Mouse (Mus musculus) c-Kit-positive CD71-negative TER-119-negative erythroid progenitor cells, embryonic 14.5 days (primary cell): ENCODE measurements around the gene Ldhb.
"Not testable (repeated sequence)": the region's sequence is repeated elsewhere in the genome, so short reads cannot be mapped to it uniquely, and the experiment has no call there.

Source experiments
- DNase-seq: peaks from one replicate; pipeline ENCODE4 v3.0.0-alpha.2; 2013; ENCODE audit warnings: low read depth

Gene Ldhb

GRCm38 (mm10) chr6:142507785-142508162 lies at the start of gene Ldhb:
Gene Ldhb, minus strand, starts transcription at chr6:142507957.
- DNase-seq: peak; percentile 43

GRCm38 (mm10) chr6:142555988-142556387 lies 48.2 kb upstream of the Ldhb start:
- DNase-seq: no peak

GRCm38 (mm10) chr6:142551482-142551881 lies 43.7 kb upstream of the Ldhb start:
- DNase-seq: no peak

GRCm38 (mm10) chr6:142550871-142551270 lies 43.1 kb upstream of the Ldhb start:
- DNase-seq: no peak

- no peak for DNase-seq
Measured at GRCm38 (mm10) chr6:142548377-142548776, 40.6 kb upstream of the Ldhb start.

GRCm38 (mm10) chr6:142545132-142545531 lies 37.4 kb upstream of the Ldhb start:
- DNase-seq: no peak

GRCm38 (mm10) chr6:142543648-142544047 lies 35.9 kb upstream of the Ldhb start:
- DNase-seq: no peak

GRCm38 (mm10) chr6:142542800-142543175 lies 35.0 kb upstream of the Ldhb start:
- no peak for DNase-seq

- DNase-seq: no peak
Measured at GRCm38 (mm10) chr6:142542082-142542799, 34.5 kb upstream of the Ldhb start.

GRCm38 (mm10) chr6:142540561-142541160 lies 32.9 kb upstream of the Ldhb start:
- no peak for DNase-seq

- DNase-seq: no peak
Measured at GRCm38 (mm10) chr6:142540131-142540530, 32.4 kb upstream of the Ldhb start.

- no peak for DNase-seq
Measured at GRCm38 (mm10) chr6:142538503-142538902, 30.7 kb upstream of the Ldhb start.

- no peak for DNase-seq
Measured at GRCm38 (mm10) chr6:142533412-142533811, 25.7 kb upstream of the Ldhb start.

GRCm38 (mm10) chr6:142532686-142533085 lies 24.9 kb upstream of the Ldhb start:
- no peak for DNase-seq

- no peak for DNase-seq
Measured at GRCm38 (mm10) chr6:142532141-142532540, 24.4 kb upstream of the Ldhb start.

GRCm38 (mm10) chr6:142530378-142530777 lies 22.6 kb upstream of the Ldhb start:
- DNase-seq: no peak

GRCm38 (mm10) chr6:142529680-142530079 lies 21.9 kb upstream of the Ldhb start:
- no peak for DNase-seq

GRCm38 (mm10) chr6:142527931-142528562 lies 20.3 kb upstream of the Ldhb start:
- DNase-seq: no peak

- DNase-seq: peak; percentile 50
Measured at GRCm38 (mm10) chr6:142524635-142525308, 17.0 kb upstream of the Ldhb start.

GRCm38 (mm10) chr6:142521591-142522110 lies 13.9 kb upstream of the Ldhb start:
- DNase-seq: no peak

GRCm38 (mm10) chr6:142519110-142519509 lies 11.4 kb upstream of the Ldhb start:
- peak; percentile 35 for DNase-seq

- not testable (repeated sequence) for DNase-seq
Measured at GRCm38 (mm10) chr6:142515379-142515778, 7.6 kb upstream of the Ldhb start.

- no peak for DNase-seq
Measured at GRCm38 (mm10) chr6:142514912-142515311, 7.2 kb upstream of the Ldhb start.
